Mouse (Mus musculus): ENCODE data around the gene 9930104L06Rik. TPM values are rescaled to one million over a fixed set of nuclear protein-coding genes. Genes with fewer than 3 reads are reported as not detected.

The 9930104L06Rik gene
- total and polyA plus RNA-seq, 3 experiments: 15.5 to 17.3 TPM; not detected in 1

DNA sequence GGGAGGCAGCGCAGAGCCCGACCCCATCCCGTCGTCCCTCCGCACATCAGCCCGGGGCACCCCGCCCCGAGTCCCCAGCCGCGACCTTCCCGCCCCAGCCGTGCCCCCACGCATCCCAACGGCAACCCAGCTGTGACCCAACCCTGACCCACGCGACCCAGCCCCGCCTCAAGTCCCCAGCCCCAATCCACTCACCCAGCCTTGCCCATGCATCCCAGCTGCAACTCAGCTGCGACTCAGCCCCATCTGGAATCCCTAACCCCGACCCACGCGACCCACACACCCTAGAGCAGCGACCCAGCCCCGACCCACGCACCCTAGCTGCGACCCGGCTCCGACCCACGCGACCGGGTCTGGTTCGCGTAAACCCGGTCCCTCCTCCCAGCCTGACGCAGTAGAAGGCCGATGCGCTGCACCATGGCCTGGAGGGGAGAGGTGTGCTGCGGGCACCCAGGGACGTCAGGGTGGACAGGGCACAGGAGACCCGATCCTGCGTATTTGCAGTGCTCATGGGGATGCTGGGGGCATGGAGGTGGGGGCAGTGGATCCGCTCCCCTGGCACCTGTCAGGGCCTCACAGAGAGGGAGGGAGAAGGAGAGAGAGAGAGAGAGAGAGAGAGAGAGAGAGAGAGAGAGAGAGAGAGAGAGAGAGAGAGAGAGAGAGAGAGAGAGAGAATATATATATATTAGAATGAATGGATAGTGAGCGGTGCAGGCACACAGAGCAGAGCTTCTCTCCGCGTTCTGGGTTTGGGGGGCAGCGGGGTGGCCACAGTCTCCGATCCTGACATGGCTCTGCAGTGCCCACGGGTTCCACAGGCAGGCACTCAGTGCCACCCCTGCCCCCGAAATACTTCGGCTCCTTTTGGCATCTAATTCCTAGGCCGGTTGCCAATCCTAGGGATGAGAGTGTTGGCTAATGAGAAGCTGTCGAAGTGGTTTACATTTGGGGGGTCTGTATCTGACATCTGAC is 50.2 kb downstream of the 9930104L06Rik start:
- no peak overlapping the region for H3K9ac ChIP-seq (ENCODE audit: control insufficient read depth, low read depth, low read length, poor library complexity, severe bottlenecking)
- no peak overlapping the region for H3K27ac ChIP-seq (ENCODE audit: control insufficient read depth, low read depth, low read length)
- no peaks in the 10 kb centered on the region for H3K79me2 ChIP-seq (ENCODE audit: control insufficient read depth, insufficient read depth, low read length, poor library complexity)
- no peaks in the 10 kb centered on the region for H3K4me1 ChIP-seq (ENCODE audit: control insufficient read depth in 1 of 2, insufficient read depth in 2 of 2, low read length in 2 of 2)
- no peaks in the 10 kb centered on the region for H3K36me3 ChIP-seq (ENCODE audit: control insufficient read depth in 1 of 2, insufficient read depth in 2 of 2, low read length in 2 of 2)
- no peak for DNase-seq (ENCODE audit: low read depth, low spot score)
- TF ChIP-seq ETS1 (IDR thresholded peaks at IDR 0.05; ENCODE audit: low read depth, low read length): no peak
- H3K9me3 ChIP-seq (replicated peaks; ENCODE audit: insufficient read depth, low read length): no peaks in the 10 kb centered on the region
- H3K27me3 ChIP-seq (ENCODE audit: control insufficient read depth in 1 of 2, insufficient read depth in 2 of 2, low read length in 2 of 2): no peaks in the 10 kb centered on the region
- H3K4me3 ChIP-seq (ENCODE audit: control insufficient read depth in 1 of 2, insufficient read depth in 1 of 2, low read depth in 2 of 2, low read length in 2 of 2): no peak overlapping the region

DNA sequence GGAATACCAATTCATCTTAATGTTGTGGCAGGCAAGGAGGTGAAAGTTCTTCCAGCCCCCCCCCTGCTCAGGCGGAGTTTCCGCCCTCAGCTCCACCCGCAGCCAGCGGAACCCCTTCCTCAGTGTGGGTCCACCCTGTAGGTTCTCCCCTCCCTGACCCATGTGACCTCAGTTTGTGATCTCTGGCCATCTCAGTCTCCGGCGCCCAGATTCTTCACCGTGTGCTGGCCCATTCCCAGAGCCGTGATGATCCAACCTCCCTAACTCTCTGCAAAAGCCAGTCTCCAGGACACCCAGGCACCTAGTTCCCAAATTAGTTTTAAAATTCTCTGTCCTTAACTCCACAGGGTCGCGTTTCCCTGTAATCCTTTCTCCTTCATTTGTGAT is 50.9 kb downstream of the 9930104L06Rik start:
- TF ChIP-seq RCOR1 (IDR thresholded peaks at IDR 0.05; ENCODE audit: low read depth, low read length): no peak
- no peak for TF ChIP-seq E2F4 (IDR thresholded peaks at IDR 0.05; ENCODE audit: borderline replicate concordance, low read depth, low read length)
- TF ChIP-seq MEF2A (IDR thresholded peaks at IDR 0.05; ENCODE audit: extremely low read depth, insufficient replicate concordance, low read depth, low read length, poor library complexity, severe bottlenecking): no peak
- no peak for TF ChIP-seq ZMIZ1 (IDR thresholded peaks at IDR 0.05; ENCODE audit: low read depth, low read length)
- TF ChIP-seq CHD1 (IDR thresholded peaks at IDR 0.05; ENCODE audit: low read depth, low read length): no peak
- TF ChIP-seq POLR2AphosphoS2 (IDR thresholded peaks at IDR 0.05; ENCODE audit: low read length): no peak
- Histone ChIP-seq H3K27me3 (ENCODE audit: control insufficient read depth in 1 of 2, insufficient read depth in 2 of 2, low read length in 2 of 2) (no peaks in the 10 kb centered on the region), H3K4me1 (ENCODE audit: control insufficient read depth in 1 of 2, insufficient read depth in 2 of 2, low read length in 2 of 2) (no peaks in the 10 kb centered on the region)

DNA sequence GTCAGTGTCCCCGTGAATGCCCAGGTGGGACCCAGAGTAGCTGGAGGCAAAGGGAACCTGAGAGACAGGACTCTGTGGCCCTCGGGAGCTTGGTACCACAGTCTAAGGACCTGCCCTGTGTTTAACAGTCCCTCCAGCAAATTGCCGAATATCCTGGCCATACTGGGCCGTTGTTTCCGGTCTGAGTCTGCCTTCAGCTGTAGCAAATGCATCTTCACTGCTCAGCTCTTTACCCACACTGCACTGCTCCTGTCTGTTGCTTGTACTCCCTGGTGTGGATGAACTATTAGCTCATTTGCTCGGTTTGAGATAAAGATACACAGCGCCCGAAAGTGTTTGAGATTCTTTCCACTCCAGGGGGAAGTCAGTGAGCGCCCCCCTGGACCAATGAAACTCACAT is 51.5 kb downstream of the 9930104L06Rik start:
- Histone ChIP-seq H3K27me3 (ENCODE audit: control insufficient read depth in 1 of 2, insufficient read depth in 2 of 2, low read length in 2 of 2) (no peaks in the 10 kb centered on the region; a peak in 1 of 4 replicates), H3K4me1 (ENCODE audit: control insufficient read depth in 1 of 2, insufficient read depth in 2 of 2, low read length in 2 of 2) (no peaks in the 10 kb centered on the region)
- no peak for DNase-seq (ENCODE audit: low read depth, low spot score)

More for the DNA sequence above, 50.9 kb downstream of the 9930104L06Rik start:
- no peaks in the 10 kb centered on the region for H3K36me3 ChIP-seq (ENCODE audit: control insufficient read depth in 1 of 2, insufficient read depth in 2 of 2, low read length in 2 of 2)
- H3K4me3 ChIP-seq (ENCODE audit: control insufficient read depth in 1 of 2, insufficient read depth in 1 of 2, low read depth in 2 of 2, low read length in 2 of 2): no peak overlapping the region
- no peak overlapping the region for H3K9ac ChIP-seq (ENCODE audit: control insufficient read depth, low read depth, low read length, poor library complexity, severe bottlenecking)
- no peak for DNase-seq (ENCODE audit: low read depth, low spot score)
- no peaks in the 10 kb centered on the region for H3K9me3 ChIP-seq (replicated peaks; ENCODE audit: insufficient read depth, low read length)
- H3K79me2 ChIP-seq (ENCODE audit: control insufficient read depth, insufficient read depth, low read length, poor library complexity): no peaks in the 10 kb centered on the region
- no peak overlapping the region for H3K27ac ChIP-seq (ENCODE audit: control insufficient read depth, low read depth, low read length)

More for the DNA sequence above, 51.5 kb downstream of the 9930104L06Rik start:
- H3K4me3 ChIP-seq (ENCODE audit: control insufficient read depth in 1 of 2, insufficient read depth in 1 of 2, low read depth in 2 of 2, low read length in 2 of 2): no peak overlapping the region
- TF ChIP-seq MEF2A (IDR thresholded peaks at IDR 0.05; ENCODE audit: extremely low read depth, insufficient replicate concordance, low read depth, low read length, poor library complexity, severe bottlenecking): no peak
- TF ChIP-seq ZNF384 (IDR thresholded peaks at IDR 0.05; ENCODE audit: low read depth, low read length): no peak
- no peak for TF ChIP-seq NELFE (IDR thresholded peaks at IDR 0.05; ENCODE audit: low read depth, low read length)
- TF ChIP-seq SIN3A (IDR thresholded peaks at IDR 0.05; ENCODE audit: low read length): no peak
- TF ChIP-seq TCF12 (IDR thresholded peaks at IDR 0.05; ENCODE audit: low read depth, low read length): no peak
- no peak for TF ChIP-seq POLR2A (IDR thresholded peaks at IDR 0.05; ENCODE audit: control insufficient read depth in 1 of 2, insufficient read depth in 1 of 2, low read depth in 1 of 2, low read length in 2 of 2, poor library complexity in 1 of 2)
- TF ChIP-seq CTCF (IDR thresholded peaks at IDR 0.05 in 2 of 3, conservative IDR thresholded peaks at IDR 0.05 in 1 of 3; ENCODE audit: control insufficient read depth in 1 of 3, insufficient read depth in 1 of 3, low read depth in 2 of 3, low read length in 3 of 3, poor library complexity in 1 of 3, severe bottlenecking in 1 of 3): no peak
- TF ChIP-seq MAFK (IDR thresholded peaks at IDR 0.05; ENCODE audit: borderline replicate concordance, low read depth, low read length): no peak
- no peak for TF ChIP-seq ZMIZ1 (IDR thresholded peaks at IDR 0.05; ENCODE audit: low read depth, low read length)
- TF ChIP-seq ETS1 (IDR thresholded peaks at IDR 0.05; ENCODE audit: low read depth, low read length): no peak
- TF ChIP-seq ZKSCAN1 (IDR thresholded peaks at IDR 0.05; ENCODE audit: low read depth, low read length): no peak
- no peak for TF ChIP-seq MYB (IDR thresholded peaks at IDR 0.05; ENCODE audit: low read depth, low read length)
- TF ChIP-seq BHLHE40 (IDR thresholded peaks at IDR 0.05; ENCODE audit: borderline replicate concordance, low read depth, low read length): no peak
- TF ChIP-seq MXI1 (IDR thresholded peaks at IDR 0.05; ENCODE audit: low read depth, low read length): no peak
- H3K9me3 ChIP-seq (replicated peaks; ENCODE audit: insufficient read depth, low read length): no peaks in the 10 kb centered on the region
- no peaks in the 10 kb centered on the region for H3K36me3 ChIP-seq (ENCODE audit: control insufficient read depth in 1 of 2, insufficient read depth in 2 of 2, low read length in 2 of 2)
- no peaks in the 10 kb centered on the region for H3K79me2 ChIP-seq (ENCODE audit: control insufficient read depth, insufficient read depth, low read length, poor library complexity)
- H3K27ac ChIP-seq (ENCODE audit: control insufficient read depth, low read depth, low read length): no peak overlapping the region
- H3K9ac ChIP-seq (ENCODE audit: control insufficient read depth, low read depth, low read length, poor library complexity, severe bottlenecking): no peak overlapping the region
